Mouse (Mus musculus) gastrocnemius, postnatal 25 days (tissue): ENCODE measurements around the gene Slx4ip. TPM values are rescaled to one million over a fixed set of nuclear protein-coding genes. Genes with fewer than 3 reads are reported as not detected.
"Not testable (repeated sequence)": the region's sequence is repeated elsewhere in the genome, so short reads cannot be mapped to it uniquely, and the experiment has no call there.

Source experiments
- DNase-seq: peaks from one replicate; pipeline ENCODE4 v3.0.0; 2022
- long read RNA-seq, 2 experiments: library from polyadenylated mRNA; stranded (forward); transcript quantifications; one replicate each; pipeline ENCODE4 v2.0.0; 2021
- total RNA-seq, 2 experiments: library from RNA; stranded (reverse); gene quantifications; 1 replicate in 1 of 2; 2 replicates in 1 of 2; pipeline ENCODE4 v1.2.3; 2021

Gene Slx4ip
- total RNA-seq = 1 to 10 TPM; 2.5 to 3.0 TPM
- long read RNA-seq, experiment 1 = 0 reads
- long read RNA-seq, experiment 2 = 0 reads

DNA sequence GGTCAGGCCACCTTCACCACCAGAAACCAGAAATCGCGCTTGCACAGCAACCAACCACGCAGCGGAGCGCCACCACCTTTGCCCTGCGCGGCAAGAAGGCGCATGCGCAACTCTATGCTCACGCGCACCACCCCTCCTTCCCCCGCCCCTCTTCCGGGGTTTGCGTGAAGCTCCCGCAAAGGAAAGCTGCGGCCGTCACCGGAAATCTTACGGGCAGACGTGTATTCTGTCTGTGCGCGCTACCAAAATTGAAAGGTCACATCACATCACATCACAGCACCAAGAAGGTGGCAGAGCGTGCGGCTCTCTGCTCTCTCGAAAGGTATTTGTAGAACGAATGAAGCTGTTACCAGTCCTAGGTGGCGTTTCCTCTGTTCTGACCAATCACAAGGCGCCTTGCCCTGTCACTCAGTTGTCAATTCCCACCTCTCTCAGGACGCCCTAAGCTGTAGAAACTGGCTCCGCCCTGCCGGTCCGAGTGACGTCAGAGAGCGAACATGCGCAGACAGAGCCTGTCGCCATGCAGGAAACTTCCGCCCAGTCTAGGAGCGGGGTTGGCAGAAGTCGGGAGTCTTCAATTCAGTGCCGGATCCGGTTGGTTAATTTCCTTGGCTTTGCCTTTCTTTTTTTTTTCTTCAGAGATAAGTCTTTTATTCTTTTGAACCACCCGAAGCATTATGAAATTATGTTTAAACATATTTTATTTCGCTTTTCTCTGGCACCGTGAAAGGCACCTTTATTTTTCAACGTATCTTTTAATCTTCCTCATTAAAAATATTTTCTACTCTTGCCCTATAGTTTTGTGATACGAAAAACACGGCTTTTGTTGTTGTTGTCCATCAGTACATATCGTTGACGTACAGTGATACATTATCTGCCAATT, at the start of gene Slx4ip, which contains the start of the genes AL731706.1 and Mkks:
Slx4ip (plus strand) TSS at position 151 of the 883 bp plus-strand sequence.
AL731706.1 (minus strand) TSS at position 322 of the 883 bp plus-strand sequence.
Mkks (minus strand) TSS at position 322 of the 883 bp plus-strand sequence.
- DNase-seq = peak; percentile 99

DNA sequence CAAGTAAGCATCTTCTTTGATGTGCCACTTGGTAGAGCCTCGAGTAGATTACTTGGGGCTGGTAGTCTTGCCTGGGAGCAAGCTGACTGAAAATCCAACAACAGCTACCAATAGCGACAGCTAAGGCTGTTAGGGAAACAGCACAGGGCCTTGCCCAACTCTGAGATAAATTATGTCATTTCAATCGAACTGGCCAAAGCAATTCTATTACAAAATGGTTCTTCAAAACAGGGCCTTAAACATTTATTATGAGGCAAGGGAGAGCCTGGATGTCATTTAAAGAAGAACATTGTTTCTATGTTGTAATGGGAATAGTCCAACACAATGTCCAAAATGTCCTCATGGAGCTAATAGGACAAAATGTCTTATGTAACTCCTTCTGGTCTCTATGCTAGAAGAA, 40.7 kb upstream of the Slx4ip start:
- DNase-seq = no peak

DNA sequence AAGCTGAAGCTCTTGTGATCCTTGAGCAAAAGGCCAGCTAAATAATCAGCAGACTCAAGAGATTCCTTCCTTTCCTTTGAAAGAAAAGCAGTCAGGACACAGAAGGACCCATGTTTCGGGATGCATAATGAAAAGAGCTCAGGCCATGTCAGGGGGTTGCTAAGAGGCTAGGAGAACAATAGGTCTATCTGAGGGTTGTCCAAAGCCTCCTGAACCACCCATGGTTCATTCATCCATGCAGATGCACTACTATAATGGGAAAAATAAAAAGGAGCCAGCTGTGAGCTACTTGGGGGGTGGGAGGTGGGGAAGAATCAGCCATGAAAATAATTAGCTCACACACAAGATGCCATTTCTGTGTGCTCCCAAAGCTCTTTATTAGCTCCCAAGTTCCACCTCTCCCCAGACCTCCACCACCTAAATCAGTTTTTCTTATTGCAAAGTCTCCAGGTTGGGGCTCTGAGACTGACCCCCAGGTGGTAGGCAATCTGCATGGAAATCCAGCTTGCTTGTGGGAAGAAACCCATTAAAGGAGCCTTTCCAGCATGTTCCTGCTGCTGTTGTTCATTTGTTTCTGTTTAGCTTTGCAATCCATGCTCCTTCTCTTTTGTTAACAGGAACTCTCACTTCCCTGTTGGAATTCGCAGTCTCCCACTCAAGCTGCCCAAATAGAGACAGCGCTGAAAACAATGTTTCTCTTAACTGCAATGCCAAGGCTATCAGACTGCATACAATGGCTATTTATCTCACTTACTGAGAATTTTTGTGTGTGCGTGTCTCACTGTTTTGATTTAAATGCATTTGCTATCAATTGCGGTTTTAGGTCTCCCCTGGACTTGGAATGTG, 36.3 kb upstream of the Slx4ip start:
- no peak for DNase-seq

DNA sequence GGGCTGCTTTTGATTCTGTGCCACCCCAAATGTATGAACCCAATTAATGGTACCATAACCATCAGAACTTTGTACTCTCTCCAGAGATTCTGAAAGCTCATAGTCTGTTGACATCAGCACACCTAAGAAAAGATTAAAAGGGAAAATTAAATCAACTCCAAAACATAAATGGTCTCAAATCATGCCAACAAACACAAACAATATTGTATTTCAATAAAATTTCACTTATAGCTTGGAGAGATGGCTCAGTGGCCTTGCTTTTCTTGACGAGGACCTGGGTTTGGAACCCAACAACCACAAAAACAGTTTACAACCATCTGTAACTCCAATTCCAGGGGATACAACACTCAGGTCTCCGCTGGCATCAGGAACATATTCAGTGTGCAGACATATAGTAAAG, 5.4 kb upstream of the Slx4ip start, which contains the start of gene AL731706.2:
AL731706.2 (minus strand) TSS at position 101 of the 400 bp plus-strand sequence.
- DNase-seq = no peak

DNA sequence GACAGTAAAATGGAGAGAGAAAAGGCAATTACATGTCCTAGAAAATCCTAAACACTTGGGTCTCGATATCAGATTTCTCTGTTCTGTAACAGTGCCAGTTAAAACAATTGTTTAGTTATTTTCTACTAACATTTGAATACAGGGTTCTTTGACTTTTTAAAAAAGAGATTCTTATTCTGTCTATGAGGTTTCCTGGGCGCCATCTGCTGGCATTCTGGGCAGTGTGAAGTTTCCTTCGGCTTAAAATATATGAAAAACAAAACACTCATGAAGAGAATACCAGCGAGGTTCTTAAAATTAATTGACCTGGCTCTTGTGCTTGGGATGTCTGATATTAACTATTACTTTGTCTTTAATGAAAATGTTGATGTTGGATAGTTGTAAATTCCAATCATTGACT, 4.2 kb upstream of the Slx4ip start:
- no peak for DNase-seq

DNA sequence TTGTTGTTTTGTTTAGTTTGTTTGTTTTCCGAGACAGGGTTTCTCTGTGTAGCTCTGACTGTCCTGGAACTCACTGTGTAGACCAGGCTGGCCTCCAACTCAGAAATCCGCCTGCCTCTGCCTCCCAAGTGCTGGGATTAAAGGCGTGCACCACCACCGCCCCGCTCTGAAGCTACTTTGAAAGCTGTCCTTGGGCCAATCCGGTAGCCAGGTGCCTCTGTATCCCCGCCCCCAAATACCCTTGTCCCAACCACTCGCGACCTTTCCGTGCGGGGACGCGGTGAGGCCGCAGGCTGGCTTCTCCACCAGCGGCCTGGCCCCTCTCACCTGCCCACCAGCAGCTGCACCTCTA, 326 bp upstream of the Slx4ip start:
- not testable (repeated sequence) for DNase-seq

DNA sequence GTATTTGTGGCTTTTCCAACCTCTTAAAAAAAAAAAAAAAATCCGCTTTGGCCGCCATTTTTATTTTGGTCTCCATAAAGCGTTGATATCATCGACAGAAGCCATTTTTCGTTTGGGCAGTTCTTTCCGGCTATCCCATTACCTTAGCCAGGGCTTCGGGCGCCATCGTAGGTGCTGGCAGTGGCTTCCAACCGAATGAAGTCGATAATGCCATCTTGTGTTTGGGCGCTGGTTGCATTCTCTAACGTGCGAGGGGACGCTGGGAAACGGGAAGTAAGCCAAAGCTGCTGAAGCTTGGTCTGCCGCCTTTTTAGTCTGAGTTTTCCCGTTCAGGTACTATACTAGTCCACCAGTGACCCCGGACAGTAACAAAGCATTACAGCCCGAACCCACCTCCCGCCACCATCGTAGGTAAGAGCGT, 943 bp downstream of the Slx4ip start:
- DNase-seq = peak; percentile 95

DNA sequence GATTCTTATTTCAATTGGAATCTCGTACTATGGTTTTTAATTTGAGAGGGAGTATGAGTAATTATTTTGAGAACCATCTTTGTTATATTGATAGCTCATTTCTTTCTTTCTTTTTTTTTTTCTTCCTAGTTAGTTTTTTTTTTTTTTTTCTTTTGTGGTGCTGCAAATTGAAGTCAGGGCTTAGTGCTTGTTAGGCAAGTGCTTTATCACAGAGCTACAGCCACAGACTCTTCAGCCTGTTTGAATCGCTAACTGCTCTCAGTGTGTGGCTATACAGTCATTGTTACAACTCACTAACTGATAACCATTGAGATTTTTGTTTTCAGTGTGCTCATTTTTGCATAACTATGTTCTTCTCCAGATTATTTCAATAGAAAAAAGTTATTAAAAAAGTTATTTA, 3.5 kb downstream of the Slx4ip start:
- no peak for DNase-seq

DNA sequence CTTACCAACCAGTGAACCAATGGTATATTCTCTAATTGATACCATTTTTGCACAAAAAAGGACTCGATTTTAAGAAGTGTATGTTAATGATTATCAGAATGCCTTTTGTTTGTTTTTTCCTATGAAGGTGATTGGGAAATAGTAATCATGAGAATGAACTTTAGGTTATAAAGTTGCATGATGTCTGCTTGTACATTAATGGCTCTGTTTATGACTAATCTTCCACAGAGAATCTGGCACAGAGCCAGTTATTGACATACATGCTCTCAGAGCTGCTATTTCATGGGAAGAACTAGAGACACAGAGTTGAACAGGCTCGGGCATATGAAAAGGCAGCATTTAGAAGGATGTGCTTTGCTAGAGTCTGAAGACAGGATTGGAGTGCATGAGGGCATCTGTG, 5.1 kb downstream of the Slx4ip start:
- DNase-seq = no peak

DNA sequence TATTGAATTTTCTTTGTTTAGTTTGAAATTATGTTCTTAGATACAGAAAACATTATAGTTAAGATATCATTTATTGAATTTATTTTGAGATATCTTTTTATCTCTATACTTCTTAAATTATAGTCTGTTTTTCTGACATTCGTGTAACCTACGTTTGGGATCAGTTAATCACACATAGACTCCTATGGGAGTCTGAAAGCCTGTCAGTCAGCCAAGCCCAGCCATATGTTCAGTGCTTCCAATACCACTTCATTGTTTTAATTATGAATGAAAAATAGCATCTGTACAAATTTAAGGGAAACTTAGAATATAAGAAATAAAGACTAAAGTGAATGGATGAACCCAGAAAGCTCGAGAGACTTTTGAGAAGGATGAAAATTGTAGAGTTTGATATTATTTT, 17.6 kb downstream of the Slx4ip start:
- no peak for DNase-seq

DNA sequence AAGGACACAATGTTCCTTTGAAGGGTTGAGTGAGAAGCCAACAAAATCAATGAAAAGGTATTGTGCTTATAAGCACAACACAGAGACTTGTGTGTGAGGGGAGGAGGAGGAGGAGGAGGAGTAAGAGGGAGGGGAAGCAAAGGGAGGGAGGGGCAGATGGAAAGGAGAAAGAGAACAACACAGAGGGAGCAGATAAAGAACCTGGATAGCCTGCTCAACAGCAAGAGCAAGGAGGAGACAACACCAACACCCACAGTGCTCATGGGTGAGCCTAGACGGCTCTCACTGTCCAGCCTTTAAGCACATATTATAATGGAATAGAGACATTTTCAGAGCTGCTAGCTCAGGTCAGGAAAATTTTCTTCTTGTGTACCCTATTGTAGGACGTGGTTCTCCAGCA, 18.3 kb downstream of the Slx4ip start:
- no peak for DNase-seq

DNA sequence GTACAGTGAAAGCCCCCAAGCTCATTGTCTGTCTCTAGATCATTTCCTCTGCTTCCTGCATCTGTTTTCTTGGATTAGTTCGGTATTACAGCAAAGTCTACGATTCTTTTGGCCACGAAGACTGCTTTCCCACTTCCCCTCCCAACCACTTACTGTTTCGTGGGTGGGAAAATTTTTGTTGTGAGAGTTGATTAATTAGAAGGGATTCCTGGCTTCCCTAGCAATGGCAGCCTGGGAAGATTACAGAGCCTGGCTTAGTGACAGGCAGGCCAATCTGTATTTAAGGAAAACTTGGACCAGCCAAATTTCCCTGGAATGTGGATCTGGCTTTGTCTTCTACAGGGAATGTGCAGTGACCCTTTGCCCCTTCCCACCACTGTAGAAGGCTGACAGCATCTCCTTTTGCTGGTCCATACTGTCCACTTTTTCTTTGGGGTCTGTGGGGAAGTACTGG, 21.0 kb downstream of the Slx4ip start:
- DNase-seq = no peak

DNA sequence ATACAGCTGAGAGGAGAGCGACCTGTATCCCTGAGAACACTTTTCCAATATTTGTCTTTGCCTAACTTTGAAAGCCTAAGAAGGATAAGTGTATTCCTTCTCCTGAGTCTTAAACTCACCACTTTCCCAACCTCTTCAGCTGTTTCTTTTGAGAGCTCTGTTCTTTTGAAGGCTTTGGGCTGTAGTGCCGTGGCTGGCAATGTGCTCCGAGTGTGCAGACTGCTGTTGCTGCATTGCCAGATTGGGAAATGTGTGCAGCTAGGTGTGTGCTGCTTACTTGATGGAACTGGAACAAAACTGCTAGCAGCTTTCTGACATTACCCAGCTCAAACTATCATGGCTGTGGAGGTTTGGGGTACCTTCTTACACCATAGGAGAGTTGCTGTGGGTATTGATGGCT, 22.0 kb downstream of the Slx4ip start:
- DNase-seq = no peak

DNA sequence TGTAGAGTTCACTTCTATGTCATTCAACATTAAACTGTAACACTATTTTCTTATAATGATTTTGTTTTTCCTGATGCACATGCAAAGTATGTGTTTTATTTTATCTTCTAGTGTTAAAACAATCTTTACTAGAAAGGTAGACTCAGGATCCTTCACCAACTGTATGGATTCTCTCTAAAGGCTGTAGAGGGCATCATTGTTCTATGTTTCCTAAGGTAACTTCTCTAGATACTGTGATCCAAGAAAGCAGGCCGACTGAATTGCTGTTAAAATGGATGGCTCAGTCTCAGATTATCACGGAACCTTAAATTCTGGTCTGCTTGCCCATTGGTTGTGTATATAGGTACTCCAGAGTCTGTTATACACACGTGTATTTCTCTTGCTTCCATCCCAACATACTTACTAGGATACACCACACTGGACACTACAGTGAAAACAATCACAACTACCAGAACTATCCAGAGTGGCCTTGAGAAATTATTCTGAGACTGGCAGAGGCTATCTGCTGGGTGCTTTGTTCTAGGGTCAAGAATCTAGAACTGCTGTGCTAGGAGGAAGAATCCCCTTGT, 23.4 kb downstream of the Slx4ip start:
- DNase-seq = no peak

DNA sequence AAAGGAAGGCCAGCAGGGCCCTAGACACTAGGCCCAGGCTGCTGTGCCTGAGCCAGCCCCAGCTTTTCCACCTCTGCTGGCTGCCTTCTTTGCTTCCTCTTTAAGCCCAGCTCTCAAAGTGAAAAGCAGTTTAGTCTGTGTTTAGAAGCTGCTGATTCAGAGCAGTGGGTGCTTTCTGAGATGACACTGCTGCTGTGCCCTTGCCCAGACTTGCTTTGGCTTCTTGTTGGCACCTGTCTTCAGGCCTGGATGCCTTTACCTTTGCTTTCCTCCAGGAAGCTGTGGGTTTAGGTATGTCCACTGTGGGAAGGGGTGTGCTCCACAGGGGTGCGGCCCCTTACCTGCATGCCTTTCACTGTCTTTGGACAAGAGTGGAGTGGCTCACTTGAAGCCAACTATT, 28.4 kb downstream of the Slx4ip start:
- no peak for DNase-seq

DNA sequence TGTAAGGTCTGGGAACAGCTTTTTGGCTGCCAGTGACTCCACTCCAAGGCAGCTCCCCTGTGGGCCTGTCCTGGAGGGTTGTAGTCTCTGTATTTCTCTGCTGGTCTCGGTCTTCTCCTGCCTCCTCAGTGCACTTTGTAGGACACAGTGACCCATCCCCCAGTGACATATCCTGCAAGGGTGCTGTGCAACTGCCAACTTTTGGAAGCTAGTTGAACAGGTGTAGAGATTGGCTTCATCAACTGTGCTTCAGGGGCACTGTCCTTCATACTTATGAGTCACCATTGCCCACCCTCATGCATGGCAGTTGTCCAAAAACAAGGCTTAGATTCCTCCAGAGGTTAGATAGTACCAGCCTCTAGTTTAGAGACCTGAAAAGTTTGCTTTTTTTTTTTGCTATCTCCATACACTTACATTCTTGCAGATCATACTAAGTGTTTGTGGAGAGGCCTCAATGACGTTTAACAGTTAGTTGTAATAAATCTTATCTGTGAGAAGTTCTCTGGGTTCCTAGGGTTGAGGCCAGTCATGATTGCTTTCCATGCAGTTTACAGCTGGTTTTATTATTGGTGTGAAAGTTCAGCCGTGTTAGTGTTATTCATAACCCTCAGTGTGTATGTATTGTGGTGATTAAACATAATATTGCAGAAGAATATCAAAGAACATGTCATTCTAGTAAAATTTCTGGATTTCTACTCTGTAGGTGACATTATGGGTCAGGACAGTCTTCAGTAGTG, 29.4 kb downstream of the Slx4ip start:
- DNase-seq = no peak

DNA sequence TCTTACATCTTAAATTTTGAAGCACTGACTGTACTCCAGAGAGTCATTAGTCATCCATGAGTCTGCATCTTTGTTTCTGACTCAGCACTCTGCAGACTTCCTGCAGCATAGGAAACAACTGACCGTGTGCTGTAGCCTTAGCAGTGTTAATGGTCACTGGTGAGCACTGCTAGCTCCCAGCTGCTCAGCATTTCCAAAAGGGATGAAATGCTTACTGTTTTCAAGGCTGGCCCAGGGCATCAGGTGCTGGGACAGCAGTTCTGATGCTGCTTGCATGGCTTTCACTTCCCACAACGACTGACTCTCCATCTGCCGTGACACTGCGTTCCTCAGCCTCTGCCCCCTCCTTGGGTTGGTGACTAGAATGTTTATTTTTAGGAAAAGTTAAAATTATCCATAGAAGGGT, 30.0 kb downstream of the Slx4ip start:
- peak; percentile 27 for DNase-seq

DNA sequence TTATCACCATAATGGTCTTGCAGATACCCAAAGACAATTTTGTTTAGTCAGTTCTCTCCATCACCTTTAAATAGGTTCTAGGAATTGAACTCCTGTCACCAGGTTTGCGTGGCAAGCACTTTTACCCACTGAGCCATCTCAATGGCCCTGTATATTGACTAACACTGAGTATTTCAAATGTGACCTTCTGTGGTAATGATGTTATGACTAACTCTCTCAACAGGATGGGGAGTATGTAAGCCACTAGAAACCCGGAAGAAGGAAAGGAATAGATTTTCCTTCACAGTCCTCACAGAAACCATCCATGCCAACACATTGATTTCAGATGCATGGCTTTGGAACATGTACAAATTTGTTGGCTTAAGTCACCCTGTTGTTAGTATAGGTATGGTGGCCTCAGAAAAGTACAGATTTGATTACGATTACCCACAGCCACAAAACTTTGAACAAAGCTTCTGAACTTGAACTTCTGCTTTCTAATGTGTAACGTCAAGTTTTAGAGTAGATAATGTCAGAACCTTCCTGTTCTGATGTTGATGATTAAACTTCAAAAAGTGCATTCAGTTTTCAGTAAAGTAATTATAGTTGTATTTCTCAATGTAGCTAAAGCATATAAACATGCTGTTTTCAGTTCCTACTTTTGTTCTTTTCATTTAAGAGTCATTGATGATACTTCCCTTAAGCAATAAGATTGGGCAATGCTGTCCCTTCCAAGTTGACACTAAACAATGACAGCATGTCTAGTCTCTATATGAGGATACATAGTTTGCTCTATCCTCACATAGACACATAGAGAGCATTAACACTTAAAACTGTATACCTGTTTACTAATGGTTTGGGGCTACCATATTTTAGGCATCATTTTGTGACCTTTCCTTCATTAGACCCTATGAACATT, 45.6 kb downstream of the Slx4ip start:
- no peak for DNase-seq

DNA sequence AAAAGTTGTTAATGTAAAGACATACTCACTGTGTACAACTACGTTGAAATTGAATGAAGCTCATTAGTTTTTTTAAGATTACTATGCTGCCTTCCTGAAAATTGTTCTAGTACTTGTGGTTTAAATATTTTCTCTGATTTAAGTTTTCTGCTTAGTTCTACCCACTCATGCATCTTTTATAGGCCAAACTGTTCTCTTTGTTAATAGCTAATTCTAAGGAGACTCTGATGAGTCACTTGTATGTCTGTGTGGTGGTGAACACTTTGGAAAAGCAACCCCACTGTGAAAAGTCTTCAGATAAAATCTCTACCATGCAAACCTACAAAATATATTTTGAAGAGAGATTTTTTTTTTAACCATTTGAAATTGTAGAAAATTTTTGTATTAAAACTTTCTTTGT, 47.2 kb downstream of the Slx4ip start:
- DNase-seq = no peak

DNA sequence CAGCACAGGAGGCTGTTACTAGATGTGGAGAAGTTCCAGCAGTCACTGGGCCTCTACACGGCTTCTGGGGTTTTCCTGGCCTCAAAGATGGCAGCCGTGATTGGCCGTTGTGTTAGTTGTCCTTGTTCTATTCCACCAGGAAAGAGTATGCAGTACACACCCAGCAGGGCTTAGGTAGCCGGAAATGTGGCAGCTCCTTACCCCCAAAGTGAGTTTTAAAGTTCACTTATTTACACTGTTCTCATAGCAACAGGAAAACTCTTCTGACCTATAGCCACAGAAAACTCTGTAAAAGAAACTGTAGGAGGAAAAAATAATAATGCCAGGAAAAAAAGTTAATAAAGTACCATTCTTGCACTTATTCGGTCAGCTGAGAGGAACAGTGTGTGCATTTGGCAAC, 55.3 kb downstream of the Slx4ip start:
- no peak for DNase-seq

DNA sequence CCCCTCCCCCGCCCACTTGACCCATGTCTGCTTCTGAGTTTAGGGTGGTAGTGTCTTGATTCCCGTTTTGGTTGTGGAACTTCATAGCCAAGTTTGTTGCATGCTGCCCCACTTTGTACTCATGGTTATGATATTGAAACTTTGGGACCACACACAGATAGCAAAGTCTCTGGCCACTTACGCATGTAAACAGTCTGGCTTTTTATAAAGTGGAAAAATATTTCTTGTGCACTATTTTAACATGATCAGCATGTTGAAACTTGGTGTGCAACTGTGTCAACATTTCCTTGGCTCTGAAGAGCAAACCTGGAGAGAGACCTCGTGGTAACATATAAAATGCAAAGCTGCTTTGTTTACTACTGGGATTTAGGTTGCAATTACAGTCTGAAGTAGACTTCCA, 56.5 kb downstream of the Slx4ip start:
- DNase-seq = no peak
